ENCODE assay signal across 27 mouse cellular contexts in genomic region chr6:149097276-149097675, GRCm38 (mm10). TPM values are rescaled to one million over a fixed set of nuclear protein-coding genes. Genes with fewer than 3 reads are reported as not detected.
"Had no signal": no experiment of that assay in that cellular context is flagged by ENCODE, and none has a peak within 500 bp of the region (broad histone marks: within the 10 kb centered on the region; RNA-seq: fewer than 3 reads in every experiment).

No protein-coding gene starts in this region.

- H3K4me2 ChIP-seq: lung, embryonic 14.5 days; midbrain, embryonic 12.5 days; neural tube, embryonic 13.5 days; neural tube, embryonic 15.5 days; stomach, embryonic 15.5 days had no signal

- H3K4me3 ChIP-seq: midbrain, embryonic 10.5 days; midbrain, embryonic 12.5 days; myocyte; neural tube, embryonic 13.5 days; neural tube, embryonic 15.5 days; stomach, embryonic 15.5 days had no signal

- H3K36me3 ChIP-seq: midbrain, embryonic 12.5 days; neural tube, embryonic 13.5 days; neural tube, embryonic 15.5 days; stomach, embryonic 15.5 days had no signal

- H3K27me3 ChIP-seq: midbrain, embryonic 12.5 days; neural tube, embryonic 13.5 days; neural tube, embryonic 15.5 days; stomach, embryonic 15.5 days had no signal

- H3K4me1 ChIP-seq: stomach, embryonic 15.5 days had no signal

- ATAC-seq: midbrain, embryonic 16.5 days had no signal

- DNase-seq: lung, adult 18-20 months; lung, embryonic 14.5 days; lung, postnatal 10 days; lung, postnatal 4 days; midbrain, embryonic 14.5 days; retina, postnatal 1 day; right cerebral cortex, adult 18-20 months; right cerebral cortex, postnatal 25 days; right cerebral cortex, postnatal 4 days; thymus, adult 2 months; thymus, postnatal 25 days; thymus, postnatal 4 days had no signal

- H3K9ac ChIP-seq: lung, embryonic 14.5 days; midbrain, embryonic 12.5 days; neural tube, embryonic 13.5 days; neural tube, embryonic 15.5 days; stomach, embryonic 15.5 days had no signal

- H3K27ac ChIP-seq: midbrain, embryonic 10.5 days; midbrain, embryonic 12.5 days; neural tube, embryonic 13.5 days; neural tube, embryonic 15.5 days; stomach, embryonic 15.5 days; stomach, postnatal 0 days had no signal

- H3K9me3 ChIP-seq: midbrain, embryonic 10.5 days; midbrain, embryonic 12.5 days; neural tube, embryonic 13.5 days; neural tube, embryonic 15.5 days; stomach, embryonic 15.5 days had no signal

RNA-seq across cellular contexts. Expression of gene Gm10203, which starts 32.7 kb away (rescaled TPM):
- total RNA-seq: megakaryocyte, adult 5-6 weeks; megakaryocyte-erythroid progenitor cell, adult 5-6 weeks had no signal
- polyA plus RNA-seq: liver, embryonic 16.5 days; lung, embryonic 14.5 days; lung, embryonic 16.5 days; midbrain, embryonic 10.5 days; midbrain, embryonic 12.5 days; midbrain, embryonic 14.5 days; midbrain, embryonic 16.5 days; myocyte; neural tube, embryonic 11.5 days; neural tube, embryonic 13.5 days; neural tube, embryonic 15.5 days; stomach, embryonic 15.5 days; stomach, postnatal 0 days; testis, adult 2 months; thymus, adult 2 months; urinary bladder, adult 2 months had no signal
